Mouse (Mus musculus) kidney, postnatal 0 days (tissue): ENCODE results near the gene Pdia6. TPM values are rescaled to one million over a fixed set of nuclear protein-coding genes. Genes with fewer than 3 reads are reported as not detected.

Experiments
- ATAC-seq: fragments of 200-750 bp; cut with Nextera tagmentation; replicated peaks from 2 replicates; pipeline ENCODE4 v1.8.0; 2017; ENCODE audit warnings: low read depth, moderate number of reproducible peaks, moderate TSS enrichment, moderate library complexity; ENCODE audit not compliant: low FRiP score
- DNase-seq: peaks from one replicate; pipeline ENCODE4 v3.0.0-alpha.2; 2016; ENCODE audit warnings: low spot score
- H3K27ac ChIP-seq: fragments of 300-500 bp; sonication (generic); 2 replicates; pipeline ENCODE4 v1.5.1; 2014; ENCODE audit warnings: mild to moderate bottlenecking
- H3K27me3 ChIP-seq: fragments of 300-500 bp; sonication (generic); 2 replicates; pipeline ENCODE4 v1.6.1; 2014; ENCODE audit warnings: low read length, mixed read lengths; ENCODE audit not compliant: insufficient read depth
- H3K36me3 ChIP-seq: fragments of 300-500 bp; sonication (generic); 2 replicates; pipeline ENCODE4 v1.6.1; 2014; ENCODE audit warnings: low read length, mixed read lengths; ENCODE audit not compliant: insufficient read depth
- H3K4me1 ChIP-seq: fragments of 300-500 bp; sonication (generic); replicated peaks from 2 replicates; pipeline ENCODE4 v1.6.1; 2014; ENCODE audit warnings: antibody characterized with exemption, low read length, mixed read lengths; ENCODE audit not compliant: insufficient read depth
- H3K4me2 ChIP-seq: fragments of 300-500 bp; sonication (generic); 2 replicates; pipeline ENCODE4 v1.6.1; 2014; ENCODE audit warnings: mild to moderate bottlenecking, low read length, moderate library complexity, mixed read lengths
- H3K4me3 ChIP-seq: fragments of 300-500 bp; sonication (generic); replicated peaks from 2 replicates; pipeline ENCODE4 v1.5.1; 2014; ENCODE audit warnings: low read depth, low read length
- H3K9ac ChIP-seq: fragments of 300-500 bp; sonication (generic); 2 replicates; pipeline ENCODE4 v1.6.1; 2014; ENCODE audit warnings: low read depth, low read length
- H3K9me3 ChIP-seq: fragments of 300-500 bp; sonication (generic); replicated peaks from 2 replicates; pipeline ENCODE4 v1.6.1; 2016; ENCODE audit warnings: low read length, inconsistent platforms, mixed read lengths
- CTCF ChIP-seq: IDR thresholded peaks from 2 replicates; pipeline ENCODE4 v1.5.1; 2016; ENCODE audit warnings: antibody characterized with exemption, low read depth, mild to moderate bottlenecking, moderate library complexity
- WGBS: fragments of 180-500 bp; shearing (Covaris S2); extraction: QIAGEN DNeasy Blood & Tissue Kit; methylation state at CpG from one replicate; pipeline ENCODE4 v1.1.7; 2014; 5-methylcytosine and 5-hydroxymethylcytosine counted together
- polyA plus RNA-seq: library from polyadenylated mRNA; unstranded; fragments of >200 nt; fragmentation: Nextera tagmentation; extraction: Ambion mirVana; gene quantifications from 2 replicates; pipeline ENCODE4 v1.2.1, GENCODE M21; 2015

Pdia6 gene
- polyA plus RNA-seq, 1 experiment from 2014 or later, result 418 TPM

- Histone ChIP-seq H3K36me3 (no peaks in the 10 kb centered on the region), H3K9ac (no peak overlapping the region), H3K4me1 (no peaks in the 10 kb centered on the region), H3K4me3 (no peak overlapping the region), H3K27ac (no peak overlapping the region), H3K27me3 (no peaks in the 10 kb centered on the region), H3K4me2 (no peak overlapping the region), H3K9me3 (no peaks in the 10 kb centered on the region)
- ATAC-seq, result no peak
- no peak for DNase-seq
- 77% methylated on average over 5 of the region's 5 CpGs for WGBS
- no peak for TF ChIP-seq CTCF
Observed at GRCm38 (mm10) chr12:17225012-17225411, 41.3 kb upstream of the Pdia6 start.

- Histone ChIP-seq H3K4me1 (no peaks in the 10 kb centered on the region), H3K9ac (no peak overlapping the region), H3K4me2 (no peak overlapping the region), H3K4me3 (no peak overlapping the region), H3K9me3 (no peaks in the 10 kb centered on the region), H3K27me3 (no peaks in the 10 kb centered on the region), H3K27ac (no peak overlapping the region), H3K36me3 (no peaks in the 10 kb centered on the region)
- 87% methylated on average over 4 of the region's 4 CpGs for WGBS
- ATAC-seq (no peak), DNase-seq (no peak)
- TF ChIP-seq CTCF, result no peak
Observed at GRCm38 (mm10) chr12:17227903-17228302, 38.4 kb upstream of the Pdia6 start.

DNA sequence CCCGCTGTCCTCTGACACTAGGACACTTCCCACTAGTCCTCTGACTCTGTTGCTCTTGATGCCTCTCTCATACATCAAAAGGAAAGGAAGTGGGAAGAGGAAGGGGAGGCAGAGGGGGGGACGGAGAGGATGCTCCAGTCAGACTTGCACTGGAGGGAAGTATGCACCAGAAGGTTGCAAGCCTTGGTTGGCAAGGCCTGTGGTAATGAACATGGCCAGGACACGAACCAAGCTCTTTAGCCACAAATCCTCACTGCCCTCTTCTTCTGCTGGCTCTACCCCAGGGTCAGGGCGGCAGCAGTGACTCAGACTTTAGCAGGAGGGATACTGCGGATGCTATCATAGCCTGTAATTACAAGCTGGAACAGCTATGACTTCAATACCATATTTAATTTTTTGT lies 35.8 kb upstream of the Pdia6 start:
- Histone ChIP-seq H3K9ac (no peak overlapping the region), H3K9me3 (no peaks in the 10 kb centered on the region), H3K27ac (no peak overlapping the region), H3K27me3 (no peaks in the 10 kb centered on the region), H3K4me2 (no peak overlapping the region), H3K4me3 (no peak overlapping the region), H3K36me3 (no peaks in the 10 kb centered on the region), H3K4me1 (no peaks in the 10 kb centered on the region)
- TF ChIP-seq CTCF, result no peak
- DNase-seq, result no peak
- no peak for ATAC-seq
- WGBS, result 73% methylated on average over 5 of the region's 5 CpGs

DNA sequence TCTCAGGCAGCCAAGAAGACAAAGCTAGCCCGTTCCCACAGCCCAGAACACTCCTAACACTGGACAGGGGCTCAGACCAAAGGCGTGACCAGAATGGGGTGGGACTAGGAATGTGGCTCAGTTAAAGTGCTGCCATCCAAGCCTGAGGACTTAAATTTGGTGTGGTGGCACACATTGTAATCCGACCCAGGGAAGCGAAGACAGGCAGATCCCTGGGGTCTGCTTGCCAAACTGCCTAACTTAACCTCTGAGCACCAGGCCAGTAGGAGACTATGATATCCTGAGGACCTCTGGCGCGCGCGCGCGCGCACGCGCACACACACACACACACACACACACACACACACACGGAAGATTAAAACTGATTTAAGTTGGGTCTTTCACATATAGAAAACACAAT lies 34.8 kb upstream of the Pdia6 start:
- Histone ChIP-seq H3K27ac (no peak overlapping the region), H3K4me3 (no peak overlapping the region), H3K4me1 (no peaks in the 10 kb centered on the region), H3K27me3 (no peaks in the 10 kb centered on the region), H3K9ac (no peak overlapping the region), H3K9me3 (no peaks in the 10 kb centered on the region), H3K4me2 (no peak overlapping the region), H3K36me3 (no peaks in the 10 kb centered on the region)
- DNase-seq (no peak), ATAC-seq (no peak)
- TF ChIP-seq CTCF, result no peak
- 75% methylated on average over 14 of the region's 14 CpGs for WGBS

DNA sequence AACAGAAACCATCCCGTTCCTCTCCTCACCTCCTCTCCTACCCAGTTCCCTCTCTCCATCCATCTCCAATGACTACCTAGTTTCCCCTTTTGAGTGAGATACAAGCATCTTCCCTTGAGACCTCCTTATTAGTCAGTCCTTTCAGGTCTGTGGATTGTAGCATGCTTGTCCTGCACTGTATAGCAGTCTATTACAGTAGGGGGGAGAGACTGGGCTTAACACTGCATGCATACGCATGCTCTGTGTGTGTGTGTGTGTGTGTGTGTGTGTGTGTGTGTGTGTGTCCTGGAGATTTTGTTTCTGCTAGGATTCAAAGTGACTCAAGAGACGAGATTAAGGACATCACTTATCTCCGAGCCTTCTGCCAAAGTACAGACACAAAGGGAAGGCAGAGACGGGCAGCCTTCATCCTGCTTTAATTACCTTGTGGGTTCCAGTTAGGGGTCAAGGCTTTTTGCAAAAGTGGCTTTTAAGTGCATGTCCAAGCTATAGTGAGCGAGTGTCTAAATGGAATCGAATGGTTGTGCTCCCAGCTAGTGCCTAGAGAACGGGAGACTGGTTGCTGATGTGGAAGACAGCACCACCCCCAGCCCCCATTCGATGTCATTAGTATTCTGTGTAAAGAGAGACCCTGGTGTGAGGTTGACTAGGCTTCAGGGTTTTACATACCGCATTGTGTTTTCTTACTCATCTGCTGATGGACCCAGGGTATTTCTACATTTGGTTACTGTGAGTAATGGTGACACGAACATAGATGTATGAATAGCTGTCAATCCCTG lies 30.6 kb upstream of the Pdia6 start:
- WGBS, result 55% methylated on average over 11 of the region's 11 CpGs
- Histone ChIP-seq H3K9me3 (no peaks in the 10 kb centered on the region), H3K4me2 (no peak overlapping the region), H3K9ac (no peak overlapping the region), H3K4me1 (no peaks in the 10 kb centered on the region), H3K36me3 (no peaks in the 10 kb centered on the region), H3K27me3 (no peaks in the 10 kb centered on the region), H3K27ac (no peak overlapping the region), H3K4me3 (no peak overlapping the region)
- ATAC-seq, result no peak
- DNase-seq, result no peak
- no peak for TF ChIP-seq CTCF

DNA sequence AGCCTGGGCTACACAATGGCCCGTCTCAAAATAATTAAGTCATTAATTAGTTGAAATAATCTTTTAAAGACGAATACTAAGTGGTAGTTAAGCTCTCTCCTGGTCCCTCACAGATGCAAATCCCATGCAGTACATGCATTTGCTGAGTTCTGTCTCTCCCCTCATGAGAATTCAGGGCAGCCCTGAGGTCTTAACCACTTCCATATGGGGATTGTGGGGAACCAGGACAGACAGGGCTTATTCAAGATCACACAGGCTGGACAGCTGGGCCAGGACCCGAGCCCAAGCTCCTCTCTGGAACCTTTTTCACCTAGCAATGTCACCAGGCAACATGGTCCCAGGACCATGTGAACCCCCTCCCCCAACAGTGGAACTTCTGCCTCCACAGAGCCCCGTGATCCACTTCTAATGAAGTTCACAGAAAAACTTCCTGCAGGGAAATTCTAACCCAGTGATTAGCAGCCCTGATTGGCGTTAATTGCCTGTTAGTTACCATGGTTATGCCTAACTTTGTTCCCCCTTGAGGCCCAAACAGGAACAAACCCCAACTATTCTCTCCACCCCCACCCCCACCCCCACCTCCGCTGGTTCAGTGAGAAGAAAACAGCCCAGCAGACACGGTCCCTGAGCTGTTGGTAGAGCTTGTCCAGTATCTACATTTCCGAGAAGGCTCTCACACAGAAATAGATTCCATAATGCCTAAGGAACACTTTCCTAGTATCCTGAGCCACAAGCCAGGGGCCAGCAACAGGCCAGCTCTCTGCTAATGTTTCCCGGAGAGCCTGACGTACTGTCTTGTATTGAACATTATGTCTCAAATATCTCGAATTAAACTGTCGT lies 27.5 kb upstream of the Pdia6 start:
- H3K4me2 ChIP-seq, result no peak overlapping the region
- no peaks in the 10 kb centered on the region for H3K27me3 ChIP-seq
- no peak for TF ChIP-seq CTCF
- H3K4me3 ChIP-seq, result no peak overlapping the region
- H3K27ac ChIP-seq, result no peak overlapping the region
- H3K4me1 ChIP-seq, result no peaks in the 10 kb centered on the region
- WGBS, result 41% methylated on average over 12 of the region's 12 CpGs
- no peak overlapping the region for H3K9ac ChIP-seq
- DNase-seq (peak; percentile 19), ATAC-seq (peak; percentile 65)
- no peaks in the 10 kb centered on the region for H3K36me3 ChIP-seq
- no peaks in the 10 kb centered on the region for H3K9me3 ChIP-seq
